Mouse (Mus musculus) thymus, adult 18-20 months (tissue): ENCODE data around the gene Tpd52l2.

Experiments used
- DNase-seq, 2 experiments: peaks; one replicate each; pipeline ENCODE4 v3.0.0; 2022; ENCODE audit warnings: mixed read lengths in 2 of 2

Gene Tpd52l2

DNA sequence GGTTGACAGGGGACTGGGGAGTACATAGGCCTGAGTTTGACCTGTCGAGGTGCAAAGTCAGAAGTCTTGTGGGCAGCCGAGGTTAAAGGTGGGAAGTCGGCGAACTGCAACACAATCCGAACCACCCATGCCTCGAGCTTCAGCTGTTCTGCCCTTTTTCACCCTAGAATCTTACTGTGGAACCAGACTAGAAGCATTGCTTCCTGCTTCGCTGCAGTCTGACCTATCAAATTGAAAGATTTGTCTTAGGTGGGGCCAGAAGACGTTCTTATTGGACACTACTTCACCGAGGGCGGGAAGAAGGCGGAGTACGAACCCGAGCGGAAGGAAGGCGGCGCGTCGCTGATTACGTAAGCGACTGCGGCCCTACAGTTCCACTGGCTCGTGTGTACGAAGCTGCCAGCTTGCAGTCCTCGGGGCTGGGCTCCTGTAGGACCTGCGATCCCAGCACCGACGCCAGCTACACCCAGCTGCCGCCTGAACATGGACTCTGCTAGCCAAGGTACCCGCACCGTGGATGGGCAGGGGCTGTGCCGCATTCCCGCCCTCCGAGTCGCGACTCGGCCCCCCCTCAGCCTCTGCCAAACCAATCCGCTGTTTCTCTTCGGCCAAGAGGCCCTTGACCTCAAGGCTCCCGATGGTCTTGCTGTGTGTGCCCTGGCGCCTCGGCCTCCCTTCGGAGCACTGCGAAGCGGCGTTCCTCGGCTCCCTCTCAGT is at the start of gene Tpd52l2:
Tpd52l2 (plus strand) TSS at position 312 of the 717 bp plus-strand sequence.
- DNase-seq = peak; percentile 79 to 89

DNA sequence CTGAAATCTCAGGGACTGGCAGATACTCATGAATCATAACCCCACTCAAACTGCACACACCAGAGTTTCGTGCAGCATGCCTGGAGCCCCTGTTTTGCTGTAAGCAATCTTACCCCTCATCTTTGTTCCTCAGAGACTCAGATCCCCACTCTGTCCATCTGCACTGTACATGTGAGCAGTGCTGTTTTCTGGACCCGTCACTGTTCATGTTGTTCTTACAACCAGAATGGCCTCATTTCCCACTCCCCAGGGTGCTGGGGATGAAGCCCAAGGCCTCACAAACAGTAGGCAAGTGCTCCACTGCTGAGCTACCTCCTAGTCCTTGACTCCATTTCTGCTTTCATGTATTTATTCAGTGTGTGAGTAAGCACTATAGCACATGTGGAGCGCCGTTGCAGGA is 44.8 kb upstream of the Tpd52l2 start:
- DNase-seq = no peak

DNA sequence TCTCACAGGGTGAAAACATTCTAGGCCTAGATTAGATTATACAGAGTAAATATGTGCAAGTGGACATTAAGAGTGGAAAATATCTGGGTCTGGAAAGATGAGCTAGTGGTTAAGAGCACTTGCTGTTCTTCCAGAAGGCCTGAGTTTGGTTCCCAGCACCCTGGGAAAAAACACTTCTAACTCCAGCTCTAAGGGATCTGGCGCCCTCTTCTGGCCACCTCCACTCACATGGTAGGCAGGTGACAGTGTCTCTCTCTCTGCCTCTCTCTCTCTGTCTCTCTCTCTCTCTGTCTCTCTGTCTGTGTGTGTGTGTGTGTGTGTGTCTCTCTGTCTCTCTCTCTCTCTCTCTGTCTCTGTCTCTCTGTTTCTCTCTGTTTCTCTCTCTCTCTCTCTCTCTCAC is 43.7 kb upstream of the Tpd52l2 start:
- no peak for DNase-seq

DNA sequence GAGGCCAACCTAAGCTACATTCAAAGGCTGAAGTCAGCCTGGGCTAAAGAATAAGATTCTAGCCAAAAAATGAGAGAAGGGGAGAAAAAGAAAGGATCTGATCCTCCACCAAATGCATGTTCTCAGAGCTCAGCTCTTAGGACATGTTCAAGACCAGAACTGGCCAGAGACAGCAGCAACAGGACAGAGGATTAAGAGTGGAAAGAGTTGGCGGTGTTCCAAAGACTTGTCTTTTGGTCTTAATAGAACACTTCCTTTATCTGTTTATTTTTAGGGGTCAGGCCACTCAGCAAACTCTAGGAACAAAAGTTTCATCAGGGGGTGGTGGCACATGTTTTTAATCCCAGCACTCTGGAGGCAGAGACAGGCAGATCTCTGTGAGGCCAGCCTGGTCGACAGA is 41.0 kb upstream of the Tpd52l2 start:
- no peak for DNase-seq

DNA sequence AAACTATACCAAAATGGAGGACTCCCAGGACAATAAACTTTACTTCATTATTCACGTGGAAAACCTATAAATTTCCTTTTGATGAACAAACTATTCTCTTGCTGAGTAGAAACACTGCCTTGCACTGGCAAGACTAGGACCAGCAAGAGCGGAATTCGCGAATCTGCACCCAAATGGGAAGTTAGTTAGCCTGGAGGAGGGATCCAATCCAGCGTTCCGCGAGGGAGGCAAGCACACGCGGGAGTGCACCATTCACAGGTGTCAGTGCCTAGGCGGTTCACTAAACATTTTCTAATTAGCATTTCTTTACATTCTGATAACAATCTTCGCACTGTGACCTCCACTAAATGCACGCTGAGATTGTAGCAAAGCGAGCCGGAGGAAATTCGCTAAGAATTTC is 39.1 kb upstream of the Tpd52l2 start:
- no peak for DNase-seq

DNA sequence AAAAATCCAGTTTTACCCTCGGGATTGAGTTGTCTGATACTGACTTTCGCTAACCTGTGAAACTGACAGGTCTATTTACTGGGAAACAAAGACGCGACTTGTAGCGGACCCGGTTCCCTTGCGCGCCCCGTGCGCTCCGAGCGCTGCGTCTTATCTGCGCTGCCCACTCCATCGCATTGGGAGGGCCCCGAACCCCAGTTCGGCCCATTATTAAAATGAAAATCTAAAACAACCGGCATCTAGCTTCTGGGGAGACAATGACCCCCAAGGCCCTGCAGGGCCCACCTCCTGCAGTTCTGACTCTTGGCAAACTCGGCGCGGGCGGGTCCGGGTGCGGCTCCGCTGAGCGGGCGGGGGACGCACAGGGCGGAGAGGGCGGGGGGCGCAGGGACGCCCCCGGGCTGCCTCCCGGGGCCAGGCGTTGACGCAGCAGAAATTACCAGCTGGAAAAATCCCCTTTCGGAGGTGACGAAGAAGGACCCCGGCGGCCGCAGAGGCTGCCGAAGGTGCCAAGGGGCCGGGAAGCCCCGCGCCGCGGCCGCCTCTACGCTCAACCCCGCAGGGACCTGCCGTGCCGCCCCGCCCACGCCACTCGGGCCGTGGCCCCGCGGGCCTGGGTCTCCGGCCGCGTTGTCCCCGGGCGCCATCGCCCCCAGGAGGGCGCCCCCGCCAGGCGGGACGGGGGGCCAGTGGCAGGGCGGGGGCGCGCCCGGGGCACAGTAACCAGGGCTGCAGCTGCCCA is 38.4 kb upstream of the Tpd52l2 start:
- no peak for DNase-seq

DNA sequence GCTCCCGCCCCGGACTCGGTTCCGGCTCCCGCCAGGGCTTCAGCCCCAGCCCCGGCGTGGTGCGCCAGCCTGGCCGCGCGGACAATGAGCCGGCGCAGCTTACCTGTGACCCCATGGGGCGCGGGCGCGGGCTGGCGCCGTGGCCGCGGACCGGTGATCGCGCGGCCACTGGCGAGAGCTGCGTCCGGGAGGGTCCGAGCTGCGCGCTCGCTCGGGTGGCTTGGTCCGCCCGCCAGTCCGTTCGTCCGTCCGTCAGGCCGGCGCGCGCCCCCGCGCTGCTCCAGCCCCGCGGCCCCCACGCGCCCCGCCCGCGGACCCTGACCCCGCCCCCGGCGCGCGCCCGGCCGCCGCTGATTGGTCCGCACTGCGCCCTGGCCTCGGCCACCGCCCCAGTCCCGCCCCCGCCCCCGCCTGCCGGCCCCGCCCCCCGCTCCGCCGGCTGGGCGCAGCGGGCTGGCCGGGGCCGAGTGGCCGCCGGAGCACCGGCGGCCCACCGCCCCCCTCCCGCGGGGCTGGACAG is 37.7 kb upstream of the Tpd52l2 start, which contains the start of gene Zbtb46:
Zbtb46 (minus strand) TSS at position 274 of the 520 bp plus-strand sequence.
- peak in 1 of 2 experiments; percentile 34 for DNase-seq

DNA sequence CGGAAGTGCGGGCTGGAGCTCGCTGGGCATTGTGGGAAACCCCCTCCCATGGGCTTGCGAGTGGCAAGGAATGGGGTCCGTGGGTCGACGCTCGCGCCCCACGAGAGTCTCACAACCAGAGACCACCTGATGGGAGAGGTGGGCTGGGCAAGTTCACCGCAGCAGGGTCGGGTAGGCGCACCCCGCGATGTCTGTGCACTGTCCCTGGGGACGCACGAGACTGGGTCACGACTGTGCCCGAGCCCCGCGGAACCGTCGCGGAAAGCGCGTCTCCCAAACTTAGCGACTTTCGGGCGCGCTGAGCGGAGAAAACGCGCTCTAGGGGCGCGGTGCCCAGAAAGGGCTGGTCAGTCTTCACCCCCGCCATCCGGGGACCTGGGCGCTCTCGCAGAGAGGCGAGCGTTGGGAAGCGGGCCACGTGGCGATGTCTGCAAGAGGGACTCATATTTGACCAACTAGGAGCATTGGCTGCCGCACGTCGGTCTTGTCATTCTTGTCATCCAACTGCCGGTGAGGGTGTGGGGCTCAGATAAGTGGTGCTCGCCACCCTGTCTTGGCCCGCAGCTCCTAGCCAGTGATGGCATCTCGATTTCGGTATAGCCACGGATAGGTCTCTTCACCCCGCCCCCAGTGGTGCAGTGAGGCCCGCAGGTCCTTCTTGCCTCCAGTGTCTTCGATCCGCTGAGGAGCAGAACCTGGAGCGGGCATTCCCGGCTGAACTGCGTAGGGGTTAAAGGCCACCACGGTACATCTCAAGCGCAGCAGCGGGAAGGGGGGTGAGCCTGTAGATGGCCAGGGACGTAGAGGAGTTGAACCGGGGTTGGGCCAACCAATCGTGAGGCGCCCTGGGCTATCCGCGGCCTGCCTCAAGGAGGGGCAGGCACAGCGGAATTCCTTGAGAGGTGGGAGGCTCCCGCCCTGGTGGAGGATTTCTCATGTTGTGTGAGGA is 37.0 kb upstream of the Tpd52l2 start:
- no peak for DNase-seq

DNA sequence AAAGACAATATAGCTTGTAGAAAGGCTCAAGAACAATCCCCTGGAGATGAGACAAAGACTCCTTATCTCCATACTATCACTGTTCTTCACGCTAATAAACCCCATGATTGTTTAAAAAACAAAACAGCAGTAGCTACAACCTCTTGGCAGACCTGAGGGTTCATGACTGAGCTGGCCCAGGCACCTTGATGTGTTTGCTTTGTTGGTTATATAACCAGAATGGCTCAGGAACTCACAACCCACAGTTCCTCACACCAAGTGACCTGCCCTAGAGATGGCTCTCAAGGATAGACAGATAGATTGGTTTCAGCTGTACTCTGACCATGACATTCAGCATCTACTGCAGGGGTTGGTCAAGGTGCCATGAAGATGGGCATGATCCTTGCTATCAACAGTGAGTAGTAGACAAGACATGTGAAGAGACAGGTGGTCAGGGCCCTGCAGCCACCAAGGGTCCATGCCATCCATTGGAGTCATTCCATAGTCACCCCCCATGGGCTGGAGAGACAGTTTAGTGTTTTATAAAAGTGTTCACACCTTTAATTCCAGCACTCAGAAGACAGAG is 35.3 kb upstream of the Tpd52l2 start:
- no peak for DNase-seq

DNA sequence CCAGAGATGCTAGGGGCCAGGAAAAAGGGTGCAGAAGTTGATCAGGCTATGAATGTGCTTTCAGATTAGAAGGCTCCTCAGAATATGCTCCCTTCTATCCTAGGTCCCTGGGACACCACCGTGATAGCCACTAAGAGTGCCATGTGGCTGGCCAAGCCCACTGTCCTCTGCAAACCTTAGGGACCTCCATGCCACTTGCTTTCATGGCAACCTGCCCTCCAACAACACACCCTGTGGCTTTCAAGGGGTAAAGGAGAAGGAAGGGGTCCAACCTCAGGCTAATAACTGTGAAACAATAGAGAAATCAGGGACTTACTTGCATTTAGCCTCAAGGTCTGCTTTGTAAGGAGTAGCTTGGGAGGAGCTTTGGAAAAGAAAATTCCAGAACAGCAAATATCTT is 34.3 kb upstream of the Tpd52l2 start:
- DNase-seq = no peak

DNA sequence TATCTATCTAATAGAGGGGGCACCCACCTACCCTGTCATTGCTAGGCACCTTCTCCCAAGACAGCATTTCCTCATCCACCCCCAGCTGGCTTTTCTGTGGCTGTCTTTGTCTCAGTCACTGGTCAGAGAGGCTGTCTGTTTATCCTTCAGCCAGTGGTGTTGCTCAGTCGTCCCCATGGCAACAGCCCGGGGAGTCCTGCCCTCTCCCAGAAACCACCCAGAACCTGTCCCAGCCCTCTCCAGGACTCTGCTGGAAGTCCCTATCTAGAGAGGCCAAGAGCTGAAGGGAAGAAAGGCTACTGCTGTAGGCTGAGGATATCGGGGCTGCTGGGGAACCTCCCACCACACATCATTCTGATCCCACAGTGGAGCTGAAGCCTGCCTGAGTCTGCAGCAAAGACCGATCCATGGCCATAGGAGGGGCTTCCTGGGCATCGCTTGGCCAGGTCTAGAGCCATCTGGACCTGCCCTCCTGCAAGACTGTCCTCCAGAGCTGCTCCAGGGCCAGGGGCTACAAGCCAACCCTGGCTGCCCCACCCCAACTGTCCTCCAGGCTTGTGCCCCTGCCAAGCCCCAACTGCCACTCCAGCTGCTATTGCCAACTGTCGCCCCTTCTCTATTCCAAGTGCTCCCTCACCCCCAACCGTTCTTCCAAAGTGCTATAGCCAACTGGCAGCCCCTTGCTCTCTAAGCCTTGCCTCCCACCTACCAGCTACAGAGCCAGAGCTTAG is 33.8 kb upstream of the Tpd52l2 start:
- DNase-seq = no peak

DNA sequence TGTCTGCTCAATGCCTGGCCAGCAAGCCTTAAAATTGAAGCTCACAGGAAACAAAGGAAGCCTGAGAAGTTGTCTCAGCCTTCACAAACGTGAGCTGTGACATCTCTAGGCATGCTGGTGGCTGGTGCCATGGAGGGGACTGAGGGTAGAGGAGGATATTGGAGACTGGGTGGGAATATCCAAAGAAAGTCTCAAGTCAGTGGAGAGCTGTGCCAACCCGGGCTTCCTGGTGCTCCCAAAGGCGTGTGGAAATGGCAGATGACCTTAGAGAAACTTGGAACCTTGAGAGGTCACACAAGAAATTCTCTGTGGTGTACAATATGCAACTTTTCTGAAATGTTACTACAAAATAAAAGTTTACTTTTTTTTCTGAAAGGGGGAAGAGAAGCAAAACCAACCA is 31.5 kb upstream of the Tpd52l2 start:
- no peak for DNase-seq

DNA sequence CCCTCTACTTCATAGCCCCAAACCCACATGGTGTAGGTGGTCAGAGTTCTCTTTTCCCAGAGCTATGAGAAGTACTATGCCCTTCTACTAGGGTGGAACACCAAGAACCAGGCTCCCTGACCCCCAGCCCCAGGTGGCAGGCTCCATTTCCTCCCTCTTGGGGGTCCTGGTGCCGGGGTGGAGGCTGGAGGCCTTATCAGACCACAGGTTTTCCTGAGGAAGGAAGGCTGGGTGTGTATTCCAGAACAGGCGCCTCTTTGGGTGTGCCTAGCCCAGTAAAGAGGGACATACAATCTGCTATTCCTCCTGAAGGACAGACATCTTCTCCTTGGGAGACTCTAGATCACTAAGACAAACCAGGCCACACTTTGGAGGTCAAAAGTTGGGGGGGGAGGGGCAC is 26.7 kb upstream of the Tpd52l2 start:
- no peak for DNase-seq

DNA sequence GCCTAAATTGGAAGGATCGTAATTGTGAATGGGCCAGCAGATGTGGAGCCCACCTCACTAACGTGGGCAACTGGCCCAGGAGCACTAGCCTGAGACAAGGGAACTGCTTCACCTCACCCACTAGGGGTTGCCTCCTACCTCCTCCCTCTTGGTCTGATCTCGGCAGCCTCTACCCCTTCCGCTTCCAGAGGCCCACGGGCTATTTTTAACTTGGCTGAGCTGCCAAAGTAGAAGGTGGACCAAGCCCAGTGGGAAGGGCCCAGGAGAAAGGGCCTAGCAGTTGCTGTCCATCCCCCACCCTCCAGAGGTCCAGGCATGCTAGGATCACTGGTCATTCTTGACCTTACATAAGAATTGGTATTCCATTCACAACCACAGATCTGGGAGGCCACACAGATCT is 25.7 kb upstream of the Tpd52l2 start:
- no peak for DNase-seq

DNA sequence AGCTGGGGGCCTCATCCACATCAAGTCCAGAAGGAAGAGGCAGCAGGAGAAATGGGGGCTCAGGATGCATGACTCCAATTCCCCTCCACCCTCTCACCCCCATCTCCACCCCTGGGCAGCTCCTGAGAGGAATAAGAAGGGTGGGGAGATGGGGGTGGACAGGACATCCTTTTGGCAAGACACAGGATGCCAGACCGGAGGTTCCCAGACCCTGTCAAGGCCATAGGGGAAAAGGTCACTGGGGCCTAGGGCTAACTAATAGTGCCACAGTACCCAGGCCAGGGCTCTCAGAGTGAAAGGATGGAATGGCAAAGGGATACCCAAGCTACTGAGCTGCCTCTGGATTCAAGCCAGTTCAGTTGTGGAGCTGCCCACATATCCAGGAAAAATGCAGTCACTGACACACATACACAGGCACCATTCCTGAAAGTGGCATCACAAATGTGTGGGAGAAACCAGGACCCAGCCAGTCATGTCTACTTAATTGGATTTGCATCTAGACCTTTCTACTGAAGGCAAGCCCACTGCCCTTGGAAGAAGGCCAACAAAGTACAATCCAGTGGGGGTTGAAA is 24.6 kb upstream of the Tpd52l2 start:
- no peak for DNase-seq

DNA sequence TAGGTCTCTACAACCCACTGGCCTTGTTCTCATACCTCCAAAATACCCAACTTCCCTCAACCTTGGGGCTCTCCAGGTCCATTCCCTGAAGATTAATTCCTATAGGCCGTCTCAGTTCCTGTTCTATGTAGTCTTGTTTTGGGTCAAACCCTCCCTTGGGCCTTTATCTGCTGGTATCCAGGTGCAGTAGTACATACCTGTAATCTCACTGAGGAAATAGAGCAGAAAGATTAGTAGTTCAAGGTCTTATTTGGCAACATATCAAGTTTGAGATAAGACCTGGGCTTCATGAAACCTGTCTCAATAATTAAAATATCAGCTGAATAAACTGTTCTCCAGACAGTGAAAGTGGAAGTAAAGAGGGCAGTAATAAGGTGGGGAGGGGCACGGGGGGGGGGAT is 13.8 kb upstream of the Tpd52l2 start:
- DNase-seq = no peak

DNA sequence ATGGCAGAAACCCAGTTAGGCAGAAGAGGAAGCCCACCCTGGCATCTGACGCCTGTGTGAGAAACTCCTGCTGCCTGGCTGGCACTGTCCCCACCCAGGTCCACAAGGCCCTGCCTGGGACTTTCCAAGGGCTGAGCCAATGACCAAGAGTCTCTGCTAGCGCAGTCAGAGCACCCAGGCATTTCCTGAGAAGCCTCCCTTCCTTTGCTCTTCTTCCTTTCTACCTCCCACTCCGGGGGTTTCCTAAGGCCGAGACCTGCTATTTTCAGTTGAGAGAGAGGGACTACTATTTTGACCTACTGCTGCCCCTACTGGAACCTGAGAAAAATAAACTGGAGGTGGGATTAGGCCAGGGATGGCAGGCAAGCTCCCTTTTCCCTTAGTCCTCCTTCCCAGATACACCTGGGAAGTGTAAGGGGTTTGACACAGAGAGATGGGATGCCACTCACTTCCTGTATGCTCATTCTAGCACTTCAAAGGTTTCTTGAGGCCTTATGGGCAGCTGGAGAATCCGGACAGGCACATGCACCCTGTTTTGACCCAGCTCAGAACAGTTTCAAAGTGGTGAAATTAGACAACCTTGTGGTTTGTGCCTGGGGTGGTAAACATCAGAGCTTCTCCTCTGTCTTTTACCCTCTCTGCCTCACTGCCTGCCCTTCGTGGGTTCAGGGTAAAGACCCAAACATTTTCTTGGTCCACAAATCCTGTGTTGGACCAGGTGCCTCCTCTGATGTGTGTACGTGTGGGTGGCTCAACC is 13.2 kb upstream of the Tpd52l2 start:
- peak in 1 of 2 experiments; percentile 33 for DNase-seq

DNA sequence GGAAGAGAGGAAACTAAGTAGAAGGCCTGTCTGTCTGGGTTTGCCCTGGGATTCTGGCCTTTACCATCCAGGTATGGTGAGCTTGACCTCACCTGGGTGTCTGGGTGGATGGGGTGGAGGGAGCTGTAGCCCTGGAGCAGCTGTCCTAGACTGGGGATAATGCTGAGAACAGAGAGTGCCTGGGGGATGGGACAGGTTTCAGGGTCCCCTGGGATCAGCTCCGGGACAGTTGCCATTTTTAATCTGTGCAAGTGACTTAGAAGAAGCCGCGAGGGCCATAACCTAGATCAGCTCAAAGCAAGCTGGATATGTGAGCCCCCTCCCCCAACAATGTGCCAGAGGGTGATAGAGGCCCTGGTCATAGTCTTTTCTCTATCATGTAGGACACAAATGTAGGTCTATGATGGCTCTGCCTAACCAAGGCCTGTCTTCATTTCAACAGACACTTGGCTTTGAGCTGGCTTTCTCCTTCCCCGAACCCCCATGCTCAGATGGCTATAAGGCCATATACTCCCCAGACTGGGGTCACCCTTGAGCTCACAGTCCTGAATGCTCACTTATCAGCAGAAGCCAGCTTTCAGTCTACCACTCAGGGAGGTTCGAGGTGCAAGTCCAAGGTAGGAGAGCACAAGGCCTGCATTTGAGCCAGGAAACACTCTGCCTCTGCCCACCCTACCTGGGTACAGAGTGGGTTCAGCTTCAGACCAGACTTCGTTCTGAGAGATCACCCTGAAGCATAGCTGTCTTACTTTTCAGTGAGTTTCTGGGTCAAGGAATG is 12.3 kb upstream of the Tpd52l2 start:
- DNase-seq = no peak

DNA sequence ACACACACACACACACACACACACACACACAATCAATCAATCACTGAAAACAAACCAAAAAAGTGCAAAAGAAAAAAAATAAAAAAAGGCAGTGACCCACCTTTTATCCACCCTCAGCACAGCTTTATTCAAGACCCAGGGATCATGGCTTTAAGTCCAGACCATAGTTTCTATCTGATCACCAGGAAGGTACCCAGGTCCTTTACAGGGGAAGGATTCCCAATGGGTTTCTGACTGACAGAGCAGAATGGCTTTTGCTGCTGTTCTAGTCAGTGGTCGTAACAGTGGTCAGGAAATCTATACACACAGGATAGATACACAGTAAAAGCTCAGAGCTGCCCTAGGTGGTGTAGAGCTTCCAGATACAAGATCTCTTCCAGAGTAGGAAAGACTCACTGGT is 11.2 kb upstream of the Tpd52l2 start:
- DNase-seq = no peak
